Mouse (Mus musculus) intestine, embryonic 15.5 days (tissue): ENCODE data around the gene Spata16. TPM values are rescaled to one million over a fixed set of nuclear protein-coding genes. Genes with fewer than 3 reads are reported as not detected.

Experiments used
- ATAC-seq: fragments of 200-750 bp; cut with Nextera tagmentation; 2 replicates; pipeline ENCODE4 v1.8.0; 2017; ENCODE audit warnings: moderate TSS enrichment, moderate library complexity
- H3K27ac ChIP-seq: fragments of 300-500 bp; sonication (generic); 2 replicates; pipeline ENCODE4 v1.5.1; 2015; ENCODE audit warnings: mild to moderate bottlenecking, inconsistent platforms
- H3K27me3 ChIP-seq: fragments of 300-500 bp; sonication (generic); replicated peaks from 2 replicates; pipeline ENCODE4 v1.6.1; 2015; ENCODE audit warnings: inconsistent platforms
- H3K36me3 ChIP-seq: fragments of 300-500 bp; sonication (generic); 2 replicates; pipeline ENCODE4 v1.6.1; 2015; ENCODE audit warnings: inconsistent platforms
- H3K4me1 ChIP-seq: fragments of 300-500 bp; sonication (generic); replicated peaks from 2 replicates; pipeline ENCODE4 v1.6.1; 2015; ENCODE audit warnings: inconsistent platforms
- H3K4me2 ChIP-seq: fragments of 300-500 bp; sonication (generic); replicated peaks from 2 replicates; pipeline ENCODE4 v1.6.1; 2015; ENCODE audit warnings: mild to moderate bottlenecking, inconsistent platforms
- H3K4me3 ChIP-seq: fragments of 300-500 bp; sonication (generic); replicated peaks from 2 replicates; pipeline ENCODE4 v1.5.1; 2015; ENCODE audit warnings: inconsistent platforms
- H3K9ac ChIP-seq: fragments of 300-500 bp; sonication (generic); 2 replicates; pipeline ENCODE4 v1.6.1; 2015; ENCODE audit warnings: inconsistent platforms
- H3K9me3 ChIP-seq: fragments of 300-500 bp; sonication (generic); 2 replicates; pipeline ENCODE4 v1.6.1; 2016; ENCODE audit warnings: inconsistent platforms
- WGBS: fragments of 180-500 bp; shearing (Covaris S2); methylation state at CpG from one replicate; pipeline ENCODE4 v1.1.7; 2015; 5-methylcytosine and 5-hydroxymethylcytosine counted together
- polyA plus RNA-seq: library from polyadenylated mRNA; unstranded; fragments of >200 nt; fragmentation: Nextera tagmentation; extraction: Ambion mirVana; gene quantifications from 2 replicates; pipeline ENCODE4 v1.2.1, GENCODE M21; 2015

The Spata16 gene
- polyA plus RNA-seq, 1 experiment from 2014 or later = not detected

DNA sequence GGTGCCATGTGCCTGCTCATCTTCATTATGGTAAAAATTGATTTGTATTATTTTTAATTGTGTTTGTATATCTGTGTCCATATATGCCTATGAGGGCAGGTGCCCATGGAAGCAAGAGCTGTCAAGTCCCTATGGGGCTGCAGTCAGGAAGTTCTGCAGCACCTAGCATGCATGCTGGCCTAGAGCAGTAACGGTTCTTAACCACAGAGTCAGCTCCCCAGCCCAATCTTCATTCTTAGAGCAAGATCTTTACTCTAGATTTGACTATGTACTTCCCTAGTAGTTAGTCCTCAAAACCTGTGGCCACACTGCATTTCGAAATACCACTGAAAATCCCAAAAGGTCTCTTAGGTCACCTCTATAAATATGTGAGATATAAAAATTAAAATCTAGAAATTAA, 113.1 kb downstream of the Spata16 start:
- Histone ChIP-seq H3K36me3 (no peaks in the 10 kb centered on the region), H3K9ac (no peak overlapping the region), H3K4me2 (no peak overlapping the region), H3K4me1 (no peaks in the 10 kb centered on the region), H3K4me3 (no peak overlapping the region), H3K27me3 (no peaks in the 10 kb centered on the region), H3K27ac (no peak overlapping the region), H3K9me3 (no peaks in the 10 kb centered on the region)
- WGBS = 80% methylated on average over 2 of the region's 2 CpGs
- ATAC-seq = no peak

GRCm38 (mm10) chr3:26752441-26752840, 115.0 kb downstream of the Spata16 start:
- no peak overlapping the region for H3K4me3 ChIP-seq
- H3K9ac ChIP-seq = no peak overlapping the region
- 84% methylated on average over 6 of the region's 6 CpGs for WGBS
- H3K27ac ChIP-seq = no peak overlapping the region
- no peaks in the 10 kb centered on the region for H3K4me1 ChIP-seq
- no peak overlapping the region for H3K4me2 ChIP-seq
- H3K9me3 ChIP-seq = no peaks in the 10 kb centered on the region
- H3K36me3 ChIP-seq = no peaks in the 10 kb centered on the region
- H3K27me3 ChIP-seq = no peaks in the 10 kb centered on the region
- ATAC-seq = no peak

DNA sequence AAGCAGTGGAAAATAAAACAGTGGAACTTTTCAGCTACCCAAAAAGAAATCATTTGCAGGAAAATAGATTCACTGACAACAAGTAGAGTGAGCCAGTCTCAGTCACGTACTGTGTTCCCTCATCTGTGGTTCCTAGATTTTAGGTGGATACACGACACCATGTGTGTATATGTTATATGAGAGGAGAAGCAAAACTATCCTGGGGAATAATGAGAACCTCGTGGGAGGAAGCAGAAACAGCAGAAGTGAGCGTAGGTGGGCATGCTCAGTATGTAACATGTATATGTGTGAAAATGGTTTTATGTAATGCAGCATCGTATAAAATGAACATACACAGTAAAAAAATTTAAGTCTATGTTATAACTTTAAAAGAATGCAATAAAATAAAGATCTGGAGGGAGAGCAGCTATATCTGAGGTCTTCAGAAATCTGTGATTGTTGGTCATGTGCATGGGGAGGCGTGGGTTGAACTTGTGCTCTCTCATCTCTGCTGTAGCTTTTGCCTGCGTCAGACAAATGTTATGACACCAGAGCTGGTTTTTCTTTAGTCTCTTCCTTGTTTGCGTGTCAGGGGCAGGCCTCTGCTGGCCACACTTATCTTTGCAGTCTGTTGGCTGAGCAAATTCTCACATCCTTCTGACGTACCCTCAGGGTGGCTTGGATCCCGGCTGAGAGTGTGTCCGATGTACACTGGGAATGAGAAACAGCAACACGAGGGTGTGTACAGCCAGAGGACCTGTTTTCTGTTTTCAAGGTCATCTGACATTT, 156.1 kb downstream of the Spata16 start:
- Histone ChIP-seq H3K36me3 (no peaks in the 10 kb centered on the region), H3K27me3 (no peaks in the 10 kb centered on the region), H3K4me2 (no peak overlapping the region), H3K9ac (no peak overlapping the region), H3K27ac (no peak overlapping the region), H3K4me3 (no peak overlapping the region), H3K4me1 (no peaks in the 10 kb centered on the region), H3K9me3 (no peaks in the 10 kb centered on the region)
- ATAC-seq = no peak
- WGBS = 61% methylated on average over 12 of the region's 12 CpGs

- Histone ChIP-seq H3K27ac (no peak overlapping the region), H3K4me3 (no peak overlapping the region), H3K4me2 (no peak overlapping the region), H3K27me3 (no peaks in the 10 kb centered on the region), H3K9me3 (no peaks in the 10 kb centered on the region), H3K4me1 (no peaks in the 10 kb centered on the region), H3K9ac (no peak overlapping the region), H3K36me3 (no peaks in the 10 kb centered on the region)
- no peak for ATAC-seq
- WGBS = 89% methylated on average over 7 of the region's 7 CpGs
Observed at GRCm38 (mm10) chr3:26795851-26796538, 158.6 kb downstream of the Spata16 start.

GRCm38 (mm10) chr3:26796954-26797353, 159.5 kb downstream of the Spata16 start:
- Histone ChIP-seq H3K36me3 (no peaks in the 10 kb centered on the region), H3K27me3 (no peaks in the 10 kb centered on the region), H3K4me1 (no peaks in the 10 kb centered on the region), H3K9me3 (no peaks in the 10 kb centered on the region), H3K9ac (no peak overlapping the region), H3K27ac (no peak overlapping the region), H3K4me2 (no peak overlapping the region), H3K4me3 (no peak overlapping the region)
- no peak for ATAC-seq
- WGBS = 68% methylated on average over 1 of the region's 1 CpGs

- no peak for ATAC-seq
- Histone ChIP-seq H3K9ac (no peak overlapping the region), H3K36me3 (no peaks in the 10 kb centered on the region), H3K4me2 (no peak overlapping the region), H3K4me1 (no peaks in the 10 kb centered on the region), H3K9me3 (no peaks in the 10 kb centered on the region), H3K4me3 (no peak overlapping the region), H3K27me3 (no peaks in the 10 kb centered on the region), H3K27ac (no peak overlapping the region)
- 65% methylated on average over 8 of the region's 8 CpGs for WGBS
Observed at GRCm38 (mm10) chr3:26814307-26814706, 176.9 kb downstream of the Spata16 start.

- no peaks in the 10 kb centered on the region for H3K27me3 ChIP-seq
- H3K36me3 ChIP-seq = no peaks in the 10 kb centered on the region
- ATAC-seq = no peak
- no peak overlapping the region for H3K27ac ChIP-seq
- 89% methylated on average over 5 of the region's 5 CpGs for WGBS
- no peak overlapping the region for H3K4me3 ChIP-seq
- no peaks in the 10 kb centered on the region for H3K4me1 ChIP-seq
- H3K9ac ChIP-seq = no peak overlapping the region
- no peaks in the 10 kb centered on the region for H3K9me3 ChIP-seq
- no peak overlapping the region for H3K4me2 ChIP-seq
Observed at GRCm38 (mm10) chr3:26815764-26816163, 178.3 kb downstream of the Spata16 start.

GRCm38 (mm10) chr3:26819398-26819797, 182.0 kb downstream of the Spata16 start:
- H3K9me3 ChIP-seq = no peaks in the 10 kb centered on the region
- H3K27me3 ChIP-seq = no peaks in the 10 kb centered on the region
- H3K9ac ChIP-seq = no peak overlapping the region
- WGBS = 59% methylated on average over 5 of the region's 5 CpGs
- H3K36me3 ChIP-seq = no peaks in the 10 kb centered on the region
- ATAC-seq = no peak
- no peak overlapping the region for H3K4me3 ChIP-seq
- H3K27ac ChIP-seq = no peak overlapping the region
- H3K4me1 ChIP-seq = no peaks in the 10 kb centered on the region
- H3K4me2 ChIP-seq = no peak overlapping the region

GRCm38 (mm10) chr3:26826958-26827839, 189.8 kb downstream of the Spata16 start:
- no peaks in the 10 kb centered on the region for H3K36me3 ChIP-seq
- no peak for ATAC-seq
- no peaks in the 10 kb centered on the region for H3K27me3 ChIP-seq
- H3K9ac ChIP-seq = no peak overlapping the region
- no peaks in the 10 kb centered on the region for H3K4me1 ChIP-seq
- 61% methylated on average over 7 of the region's 7 CpGs for whole genome bisulfite sequencing
- H3K4me3 ChIP-seq = no peak overlapping the region
- H3K27ac ChIP-seq = no peak overlapping the region
- H3K4me2 ChIP-seq = no peak overlapping the region
- H3K9me3 ChIP-seq = no peaks in the 10 kb centered on the region

DNA sequence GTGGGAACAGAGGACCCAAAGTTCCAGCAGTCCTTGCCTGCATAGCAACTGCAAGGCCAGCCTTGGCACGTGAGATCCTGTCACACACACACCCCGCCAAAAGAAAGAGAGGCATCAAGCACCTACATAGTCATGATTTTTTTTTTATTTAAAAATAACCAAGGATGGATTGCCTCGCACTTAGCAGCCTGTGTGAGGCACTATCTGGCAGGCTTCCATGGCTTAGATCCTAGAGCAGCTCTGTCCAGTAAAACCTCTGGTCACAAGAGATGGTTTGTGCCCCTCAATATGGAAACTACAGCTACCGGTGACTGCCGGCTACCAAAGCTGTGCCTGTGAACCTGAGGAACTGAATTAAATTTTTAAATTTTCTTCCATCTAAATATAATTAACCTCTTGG, 195.5 kb downstream of the Spata16 start:
- Histone ChIP-seq H3K4me2 (no peak overlapping the region), H3K27me3 (no peaks in the 10 kb centered on the region), H3K9me3 (no peaks in the 10 kb centered on the region), H3K27ac (no peak overlapping the region), H3K9ac (no peak overlapping the region), H3K4me3 (no peak overlapping the region), H3K4me1 (no peaks in the 10 kb centered on the region), H3K36me3 (no peaks in the 10 kb centered on the region)
- no peak for ATAC-seq
- 79% methylated on average over 5 of the region's 5 CpGs for WGBS

DNA sequence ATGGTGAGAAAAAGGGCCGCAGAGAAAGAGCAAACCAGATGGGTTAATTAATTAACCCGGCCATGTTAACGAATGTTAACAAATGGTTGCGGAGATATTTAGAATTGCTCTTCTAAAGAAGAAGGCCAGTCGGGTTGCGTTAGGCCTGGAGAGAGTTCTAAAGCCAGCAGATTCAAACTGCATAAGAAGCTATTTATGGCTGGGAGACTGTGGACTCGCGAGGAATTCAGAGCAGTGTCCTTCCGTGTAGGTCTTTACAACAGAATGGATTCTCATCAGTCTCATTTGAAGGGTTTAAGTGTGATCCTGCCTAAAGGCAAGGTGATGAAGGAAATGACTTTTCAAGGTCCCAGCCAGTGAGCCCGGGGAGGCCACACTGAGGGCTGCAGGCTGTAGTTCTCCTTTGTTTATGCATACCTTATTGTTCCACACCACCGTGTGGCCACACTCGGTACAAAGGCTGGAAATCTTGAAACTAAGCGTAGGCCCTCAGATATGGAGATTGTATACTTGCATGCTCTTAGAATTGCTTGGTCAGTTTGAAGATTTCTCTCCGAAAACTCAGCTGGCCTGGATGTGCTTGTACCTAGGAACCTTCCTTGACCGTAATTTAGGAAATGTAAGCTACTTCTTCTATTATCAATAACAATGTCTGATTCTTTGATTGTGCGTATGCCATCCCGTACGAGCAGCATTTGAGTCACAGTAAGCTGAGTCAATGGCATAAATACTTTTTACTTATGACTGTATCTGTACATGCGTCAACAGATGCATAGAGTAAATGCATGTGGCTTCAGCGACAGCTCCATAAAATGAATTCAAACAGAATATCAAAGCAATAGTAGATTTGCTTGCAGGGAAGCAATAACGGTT, 197.0 kb downstream of the Spata16 start:
- H3K27me3 ChIP-seq = no peaks in the 10 kb centered on the region
- H3K27ac ChIP-seq = no peak overlapping the region
- H3K9me3 ChIP-seq = no peaks in the 10 kb centered on the region
- WGBS = 66% methylated on average over 21 of the region's 21 CpGs
- no peak overlapping the region for H3K4me2 ChIP-seq
- no peak overlapping the region for H3K9ac ChIP-seq
- no peak overlapping the region for H3K4me3 ChIP-seq
- ATAC-seq = no peak
- H3K36me3 ChIP-seq = no peaks in the 10 kb centered on the region
- no peaks in the 10 kb centered on the region for H3K4me1 ChIP-seq
